Mouse (Mus musculus) embryonic facial prominence, embryonic 11.5 days (tissue): Measurements from ENCODE around the gene 4930564D02Rik. TPM values are rescaled to one million over a fixed set of nuclear protein-coding genes. Genes with fewer than 3 reads are reported as not detected.

Source experiments
- ATAC-seq: fragments of 200-750 bp; cut with Nextera tagmentation; replicated peaks from 2 replicates; pipeline ENCODE4 v1.8.0; 2017; ENCODE audit warnings: low read depth; ENCODE audit not compliant: insufficient number of reproducible peaks, low FRiP score, low TSS enrichment
- DNase-seq: peaks from one replicate; pipeline ENCODE4 v3.0.0-alpha.2; 2015; ENCODE audit warnings: low spot score
- H3K27ac ChIP-seq: fragments of 300-500 bp; sonication (generic); replicated peaks from 2 replicates; pipeline ENCODE4 v1.5.1; 2014; ENCODE audit warnings: mild to moderate bottlenecking, low read depth, low read length, control low read depth
- H3K27me3 ChIP-seq: fragments of 300-500 bp; sonication (generic); 2 replicates; pipeline ENCODE4 v1.6.1; 2014; ENCODE audit warnings: mild to moderate bottlenecking, low read length, moderate library complexity, mixed read lengths; ENCODE audit not compliant: control insufficient read depth, insufficient read depth
- H3K36me3 ChIP-seq: fragments of 300-500 bp; sonication (generic); replicated peaks from 2 replicates; pipeline ENCODE4 v1.6.1; 2014; ENCODE audit warnings: low read depth, mild to moderate bottlenecking, low read length, moderate library complexity, mixed read lengths; ENCODE audit not compliant: control insufficient read depth, insufficient read depth
- H3K4me1 ChIP-seq: fragments of 300-500 bp; sonication (generic); 2 replicates; pipeline ENCODE4 v1.6.1; 2014; ENCODE audit warnings: low read length, mixed read lengths; ENCODE audit not compliant: control insufficient read depth, insufficient read depth
- H3K4me2 ChIP-seq: fragments of 300-500 bp; sonication (generic); 2 replicates; pipeline ENCODE4 v1.6.1; 2014; ENCODE audit warnings: low read depth, mild to moderate bottlenecking, control low read depth, low read length, moderate library complexity
- H3K4me3 ChIP-seq: fragments of 300-500 bp; sonication (generic); 2 replicates; pipeline ENCODE4 v1.5.1; 2014; ENCODE audit warnings: low read depth, low read length, control low read depth
- H3K9ac ChIP-seq: fragments of 300-500 bp; sonication (generic); replicated peaks from 2 replicates; pipeline ENCODE4 v1.6.1; 2014; ENCODE audit warnings: mild to moderate bottlenecking, control low read depth, low read length
- H3K9me3 ChIP-seq: fragments of 300-500 bp; sonication (generic); replicated peaks from 2 replicates; pipeline ENCODE4 v1.6.1; 2016; ENCODE audit warnings: mild to moderate bottlenecking, low read length, inconsistent platforms, mixed read lengths; ENCODE audit not compliant: control insufficient read depth
- WGBS: fragments of 180-500 bp; shearing (Covaris S2); extraction: QIAGEN DNeasy Blood & Tissue Kit; methylation state at CpG from one replicate; pipeline ENCODE4 v1.1.7; 2014; 5-methylcytosine and 5-hydroxymethylcytosine counted together
- polyA plus RNA-seq: library from polyadenylated mRNA; unstranded; fragments of >200 nt; fragmentation: Nextera tagmentation; extraction: Ambion mirVana; gene quantifications from 2 replicates; pipeline ENCODE4 v1.2.1, GENCODE M21; 2014

The 4930564D02Rik gene
- polyA plus RNA-seq, 1 experiment from 2014 or later, result not detected

DNA sequence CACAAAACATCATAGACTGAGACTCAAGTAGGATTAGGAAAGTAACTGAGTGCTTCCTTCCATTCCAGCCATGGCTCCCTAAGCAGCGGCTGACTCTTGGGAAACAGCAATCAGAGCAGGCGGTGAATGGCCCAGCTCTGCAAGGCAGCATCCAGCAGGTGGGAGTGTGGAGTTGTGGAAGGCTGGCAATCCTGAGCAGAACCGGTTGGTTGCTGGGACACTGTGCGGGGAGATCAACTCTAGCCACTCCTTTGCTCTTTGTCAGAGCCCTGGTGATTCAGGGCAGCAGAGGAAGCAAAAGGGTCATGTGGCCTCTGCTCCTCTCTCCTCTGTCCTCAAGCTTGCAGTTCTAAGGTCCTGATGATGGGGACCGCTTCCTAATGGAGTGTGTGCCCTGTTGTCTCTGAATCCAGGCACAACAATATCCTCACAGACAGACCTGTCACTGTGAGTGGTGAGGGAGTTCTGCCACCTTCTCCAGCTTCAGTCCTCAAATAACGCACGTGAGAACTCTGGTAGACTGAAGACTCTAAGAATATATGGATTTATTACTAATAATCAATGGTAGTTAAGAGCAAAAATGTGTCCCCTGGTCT is 11.7 kb downstream of the 4930564D02Rik start:
- Histone ChIP-seq H3K4me2 (no peak overlapping the region), H3K4me3 (no peak overlapping the region), H3K9ac (no peak overlapping the region), H3K36me3 (no peaks in the 10 kb centered on the region), H3K9me3 (no peaks in the 10 kb centered on the region), H3K4me1 (no peaks in the 10 kb centered on the region), H3K27me3 (no peaks in the 10 kb centered on the region), H3K27ac (no peak overlapping the region)
- WGBS, result 28% methylated on average over 7 of the region's 7 CpGs
- peak; percentile 86 for ATAC-seq
- peak; percentile 90 for DNase-seq

DNA sequence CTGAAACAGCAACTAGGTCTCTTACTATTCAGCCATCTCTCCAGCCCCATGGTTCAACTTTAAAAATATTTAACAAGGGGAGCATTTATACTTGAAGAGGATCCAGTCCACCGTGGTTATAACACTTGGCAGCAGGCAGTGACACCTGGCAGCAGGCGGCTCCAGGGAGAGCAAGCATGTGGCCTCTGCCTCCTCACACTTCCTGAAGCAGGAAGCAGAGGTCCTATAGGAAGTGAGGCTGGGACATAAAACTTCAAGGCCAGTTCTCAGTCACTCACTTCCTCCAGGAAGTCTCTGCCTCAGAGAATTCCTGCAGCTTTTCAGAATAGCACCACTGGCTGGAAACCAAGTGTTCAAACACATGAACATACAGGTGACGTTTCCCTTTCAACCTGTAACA is 20.7 kb downstream of the 4930564D02Rik start:
- Histone ChIP-seq H3K4me3 (no peak overlapping the region), H3K36me3 (no peaks in the 10 kb centered on the region), H3K9me3 (no peaks in the 10 kb centered on the region), H3K9ac (no peak overlapping the region), H3K4me1 (no peaks in the 10 kb centered on the region; the same call in 1 of the 2 replicates), H3K27ac (no peak overlapping the region), H3K27me3 (no peaks in the 10 kb centered on the region), H3K4me2 (no peak overlapping the region)
- ATAC-seq (no peak), DNase-seq (no peak)
- WGBS, result 60% methylated on average over 3 of the region's 3 CpGs

DNA sequence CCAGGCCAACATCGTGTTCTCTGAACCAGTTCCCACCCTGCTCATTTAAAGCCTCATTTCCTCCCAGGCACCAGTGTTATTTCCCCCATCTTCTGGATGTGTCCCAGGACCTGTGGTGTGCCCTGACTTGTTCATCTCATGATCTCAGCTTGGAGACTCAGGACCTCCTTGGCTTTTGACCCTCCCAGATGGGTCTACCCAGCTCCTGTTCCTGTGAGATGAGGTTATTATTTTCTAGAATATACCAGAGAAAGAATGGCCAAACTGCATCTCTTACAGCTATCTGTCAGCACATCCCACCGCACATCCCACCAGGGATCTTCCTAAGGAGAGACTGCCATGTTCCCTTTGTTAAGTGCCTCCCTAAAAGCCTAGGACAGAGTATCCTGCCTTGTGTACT is 22.0 kb downstream of the 4930564D02Rik start:
- H3K4me1 ChIP-seq, result no peaks in the 10 kb centered on the region; the same call in none of the 2 replicates
- no peak for ATAC-seq
- no peak for DNase-seq
- H3K4me2 ChIP-seq, result no peak overlapping the region
- H3K9ac ChIP-seq, result no peak overlapping the region
- WGBS, result 92% methylated on average over 2 of the region's 2 CpGs
- H3K36me3 ChIP-seq, result no peaks in the 10 kb centered on the region
- H3K4me3 ChIP-seq, result no peak overlapping the region
- no peaks in the 10 kb centered on the region for H3K27me3 ChIP-seq
- H3K9me3 ChIP-seq, result no peaks in the 10 kb centered on the region
- H3K27ac ChIP-seq, result no peak overlapping the region

DNA sequence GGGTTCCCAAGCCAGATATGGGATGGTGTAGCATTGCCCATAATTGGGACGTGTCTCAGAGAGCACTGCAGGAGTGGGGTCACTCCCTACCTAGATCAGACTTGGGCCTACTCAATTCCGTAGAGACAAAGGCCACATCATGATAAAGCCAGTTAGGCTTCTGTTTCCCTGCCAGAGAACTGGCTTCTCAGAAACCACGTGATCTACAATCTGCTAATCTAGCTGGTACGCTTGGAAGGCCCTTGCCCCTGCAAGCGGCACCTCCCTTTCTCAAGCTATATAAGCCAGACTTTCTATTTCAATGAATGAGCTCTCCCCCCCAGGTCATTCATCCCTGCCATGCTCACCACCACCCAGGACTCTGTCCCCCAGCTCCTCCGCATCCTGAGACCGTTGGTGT is 23.5 kb downstream of the 4930564D02Rik start:
- no peaks in the 10 kb centered on the region for H3K27me3 ChIP-seq
- no peak overlapping the region for H3K4me3 ChIP-seq
- H3K9ac ChIP-seq, result no peak overlapping the region
- no peaks in the 10 kb centered on the region; the same call in none of the 2 replicates for H3K4me1 ChIP-seq
- H3K27ac ChIP-seq, result no peak overlapping the region
- H3K4me2 ChIP-seq, result no peak overlapping the region
- H3K9me3 ChIP-seq, result no peaks in the 10 kb centered on the region
- DNase-seq (no peak), ATAC-seq (no peak)
- H3K36me3 ChIP-seq, result no peaks in the 10 kb centered on the region
- 85% methylated on average over 7 of the region's 7 CpGs for WGBS

DNA sequence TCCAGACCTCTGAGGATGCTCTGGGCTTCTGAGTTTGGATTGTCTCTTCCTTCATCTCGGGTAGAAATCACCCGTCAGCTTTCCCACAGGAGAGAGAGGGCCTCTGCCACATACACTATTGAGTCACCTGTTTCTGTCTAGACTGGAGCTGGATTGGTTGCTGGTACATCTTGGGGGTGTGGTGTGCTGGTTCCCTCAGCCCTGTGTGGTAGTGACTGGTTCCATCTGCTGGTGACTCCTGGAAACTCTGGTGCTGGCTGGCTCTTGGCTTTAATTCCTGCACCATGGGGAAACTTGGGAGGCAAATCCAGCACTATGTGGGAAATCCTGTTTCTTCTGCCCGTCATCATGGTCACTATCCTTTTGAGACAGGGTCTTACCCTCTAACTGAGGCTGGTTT is 24.3 kb downstream of the 4930564D02Rik start:
- Histone ChIP-seq H3K4me1 (no peaks in the 10 kb centered on the region; the same call in none of the 2 replicates), H3K9ac (no peak overlapping the region), H3K27ac (no peak overlapping the region), H3K27me3 (no peaks in the 10 kb centered on the region), H3K36me3 (no peaks in the 10 kb centered on the region), H3K4me3 (no peak overlapping the region), H3K9me3 (no peaks in the 10 kb centered on the region), H3K4me2 (no peak overlapping the region)
- peak; percentile 63 for DNase-seq
- peak; percentile 72; the same call in 1 of the 2 replicates for ATAC-seq
- 21% methylated on average over 3 of the region's 3 CpGs for WGBS

DNA sequence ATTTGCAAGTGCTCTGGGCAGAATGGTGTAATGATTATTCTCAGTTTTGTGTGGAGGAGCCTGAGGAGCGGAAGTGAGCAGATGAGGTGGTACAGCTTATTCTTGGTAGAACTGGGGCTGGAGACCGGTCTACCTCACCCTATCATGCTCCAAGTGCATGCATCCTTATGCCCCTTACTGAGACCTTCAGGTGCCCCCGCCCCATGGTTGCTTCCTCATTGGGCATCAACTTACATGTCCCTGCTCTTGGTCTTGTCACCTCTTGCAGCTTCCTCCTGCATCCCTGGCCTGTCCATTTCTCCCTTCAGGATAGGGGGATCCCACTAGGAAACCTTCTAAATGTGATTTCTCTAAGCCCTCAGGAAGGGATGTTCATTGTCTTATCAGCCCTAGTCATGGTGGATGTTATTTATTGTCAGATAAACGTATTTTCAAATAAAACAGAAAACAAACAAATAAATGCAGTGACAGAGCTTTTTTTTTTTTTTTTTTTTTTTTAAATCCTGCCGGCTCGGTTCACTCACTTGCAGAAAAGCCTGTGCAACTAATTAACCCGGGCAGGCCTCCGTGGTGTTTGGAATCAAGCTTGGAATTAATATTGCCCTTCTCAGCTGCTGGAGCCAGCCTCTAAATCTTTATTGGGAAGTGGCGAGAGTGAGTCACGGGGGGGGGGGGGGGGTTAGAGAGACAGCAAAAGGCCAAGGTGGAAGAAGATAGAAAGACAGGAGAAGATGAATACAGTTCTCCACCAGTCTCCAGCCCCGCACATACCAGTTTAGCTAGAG is 26.3 kb downstream of the 4930564D02Rik start:
- no peak for ATAC-seq
- Histone ChIP-seq H3K27ac (no peak overlapping the region), H3K4me3 (no peak overlapping the region), H3K9ac (no peak overlapping the region), H3K27me3 (no peaks in the 10 kb centered on the region), H3K4me2 (no peak overlapping the region), H3K9me3 (no peaks in the 10 kb centered on the region), H3K36me3 (no peaks in the 10 kb centered on the region), H3K4me1 (no peaks in the 10 kb centered on the region; the same call in 1 of the 2 replicates)
- no peak for DNase-seq
- WGBS, result 70% methylated on average over 11 of the region's 11 CpGs

DNA sequence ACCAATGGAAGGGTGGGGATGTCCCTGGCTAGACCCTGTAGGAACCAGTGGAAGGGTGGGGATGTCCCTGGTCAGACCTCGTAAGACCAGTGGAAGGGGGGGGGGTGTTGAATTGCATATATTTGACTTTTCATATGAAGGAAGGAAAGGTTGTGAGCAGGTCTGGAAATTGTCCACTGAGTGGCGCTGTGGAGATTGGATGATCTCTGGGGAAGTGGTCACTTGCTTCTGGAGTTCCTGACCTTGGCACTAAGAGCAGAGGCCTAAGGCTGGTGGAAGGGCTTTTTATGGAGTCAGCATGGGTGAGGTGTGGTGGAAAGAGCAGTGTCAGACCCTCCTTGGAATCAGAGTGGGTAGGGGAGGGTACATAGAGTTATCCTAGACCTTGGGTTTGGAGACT is 27.8 kb downstream of the 4930564D02Rik start:
- Histone ChIP-seq H3K9ac (no peak overlapping the region), H3K27ac (no peak overlapping the region), H3K4me3 (no peak overlapping the region), H3K4me2 (no peak overlapping the region), H3K36me3 (no peaks in the 10 kb centered on the region), H3K4me1 (no peaks in the 10 kb centered on the region; the same call in 1 of the 2 replicates), H3K27me3 (no peaks in the 10 kb centered on the region), H3K9me3 (no peaks in the 10 kb centered on the region)
- WGBS, result 45% methylated on average over 2 of the region's 2 CpGs
- DNase-seq, result no peak
- ATAC-seq, result no peak

DNA sequence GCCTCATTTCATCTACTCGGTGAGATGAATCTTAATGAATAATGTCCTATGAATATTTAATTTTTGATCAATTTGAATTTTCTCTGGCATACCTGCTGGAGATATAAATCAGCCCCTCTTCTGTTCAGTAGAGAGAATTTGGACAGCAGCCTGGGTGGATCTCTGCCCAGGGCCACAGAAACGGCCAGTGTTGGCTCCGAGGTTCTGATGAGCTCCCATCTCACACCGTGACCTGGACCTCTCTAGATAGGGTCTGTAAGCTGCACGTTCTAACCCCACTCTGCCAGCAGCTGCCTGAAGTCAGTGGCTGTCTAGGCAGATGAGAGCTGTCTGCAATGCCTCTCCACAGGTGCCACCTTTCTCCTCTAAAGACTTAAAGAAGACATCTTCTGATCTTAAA is 28.4 kb downstream of the 4930564D02Rik start:
- DNase-seq (no peak), ATAC-seq (no peak)
- Histone ChIP-seq H3K4me3 (no peak overlapping the region), H3K4me2 (no peak overlapping the region), H3K36me3 (no peaks in the 10 kb centered on the region), H3K27ac (no peak overlapping the region), H3K9ac (no peak overlapping the region), H3K4me1 (no peaks in the 10 kb centered on the region; the same call in 1 of the 2 replicates), H3K9me3 (no peaks in the 10 kb centered on the region), H3K27me3 (no peaks in the 10 kb centered on the region)
- WGBS, result 83% methylated on average over 5 of the region's 5 CpGs
